Mouse (Mus musculus): ENCODE results near the gene Rhov. TPM values are rescaled to one million over a fixed set of nuclear protein-coding genes. Genes with fewer than 3 reads are reported as not detected.
A peak's percentile ranks its signal among the peaks of the same experiment; 100 is the strongest.

Rhov gene
- polyA plus RNA-seq, 1 experiment from 2014 or later: 31.9 TPM

GRCm38 (mm10) chr2:119237210-119237870, 33.7 kb downstream of the Rhov start, which contains the start of gene Spint1:
TSS of gene Spint1 (plus strand) at chr2:119237362.
- H3K4me3 ChIP-seq (ENCODE audit: low read depth, low read length): peak within 1 kb of the TSS; percentile 34
- H3K27me3 ChIP-seq (ENCODE audit: control insufficient read depth, insufficient read depth, low read length): peaks cover 45% of the 10 kb centered on the region
- no peak within 1 kb of the TSS for H3K9ac ChIP-seq (replicated peaks; ENCODE audit: low read depth, low read length)
- no peaks in the 10 kb centered on the region for H3K9me3 ChIP-seq (ENCODE audit: control insufficient read depth, low read length)
- no peaks in the 10 kb centered on the region for H3K36me3 ChIP-seq (ENCODE audit: control insufficient read depth, insufficient read depth, low read length)
- no peak within 1 kb of the TSS for H3K27ac ChIP-seq (ENCODE audit: low read depth, low read length)
- peak within 1 kb of the TSS; percentile 54 for H3K4me2 ChIP-seq (ENCODE audit: low read depth, low read length)
- no peak for ATAC-seq (ENCODE audit: low read depth)
- H3K4me1 ChIP-seq (ENCODE audit: control insufficient read depth, insufficient read depth, low read length): 0 out of 2 replicates have a peak, but pooled peaks cover 5% of the 10 kb centered on the region
- WGBS: under 1% methylated on average over 69 of the region's 73 CpGs

- Histone ChIP-seq H3K4me3 (ENCODE audit: low read depth, low read length) (peak overlapping the region; percentile 34), H3K4me2 (ENCODE audit: low read depth, low read length) (peak overlapping the region; percentile 54), H3K27ac (ENCODE audit: low read depth, low read length) (no peak overlapping the region), H3K36me3 (ENCODE audit: control insufficient read depth, insufficient read depth, low read length) (no peaks in the 10 kb centered on the region), H3K9ac (replicated peaks; ENCODE audit: low read depth, low read length) (no peak overlapping the region), H3K4me1 (ENCODE audit: control insufficient read depth, insufficient read depth, low read length) (0 out of 2 replicates have a peak, but pooled peaks cover 5% of the 10 kb centered on the region), H3K9me3 (ENCODE audit: control insufficient read depth, low read length) (no peaks in the 10 kb centered on the region), H3K27me3 (ENCODE audit: control insufficient read depth, insufficient read depth, low read length) (peaks cover 45% of the 10 kb centered on the region)
- no peak for ATAC-seq (ENCODE audit: low read depth)
- 5% methylated on average over 25 of the region's 25 CpGs for WGBS
Observed at GRCm38 (mm10) chr2:119236682-119237209, 34.3 kb downstream of the Rhov start.

- Histone ChIP-seq H3K27me3 (ENCODE audit: control insufficient read depth, insufficient read depth, low read length) (peaks cover 2% of the 10 kb centered on the region; the same call in 1 of the 2 replicates), H3K4me1 (ENCODE audit: control insufficient read depth, insufficient read depth, low read length) (no peaks in the 10 kb centered on the region), H3K9me3 (ENCODE audit: control insufficient read depth, low read length) (no peaks in the 10 kb centered on the region), H3K4me3 (ENCODE audit: low read depth, low read length) (no peak within 1 kb of the TSS), H3K36me3 (ENCODE audit: control insufficient read depth, insufficient read depth, low read length) (no peaks in the 10 kb centered on the region), H3K9ac (replicated peaks; ENCODE audit: low read depth, low read length) (no peak within 1 kb of the TSS), H3K4me2 (ENCODE audit: low read depth, low read length) (no peak within 1 kb of the TSS), H3K27ac (ENCODE audit: low read depth, low read length) (no peak within 1 kb of the TSS)
- ATAC-seq (ENCODE audit: low read depth): no peak
- WGBS: 74% methylated on average over 6 of the region's 6 CpGs
Observed at GRCm38 (mm10) chr2:119229775-119230704, 41.0 kb downstream of the Rhov start, which contains the start of gene Ppp1r14d. TSS of gene Ppp1r14d (minus strand) at chr2:119229906.

Other genes starting within 250 kb of the Rhov start
- 36.3 and 38.5 TPM in 2 replicates for gene Ccdc32, start 241.9 kb downstream of the Rhov start, polyA plus RNA-seq (2014; fragmentation: Nextera tagmentation; extraction: Ambion mirVana)
- 4.1 and 4.4 TPM in 2 replicates for gene Rpusd2, start 236.5 kb downstream of the Rhov start, polyA plus RNA-seq (2014; fragmentation: Nextera tagmentation; extraction: Ambion mirVana)
- 2.9 and 4.9 TPM in 2 replicates for gene Knl1, start 224.2 kb downstream of the Rhov start, polyA plus RNA-seq (2014; fragmentation: Nextera tagmentation; extraction: Ambion mirVana)
- gene Rad51, start 158.5 kb downstream of the Rhov start, polyA plus RNA-seq (2014; fragmentation: Nextera tagmentation; extraction: Ambion mirVana): 3.7 and 7.5 TPM in 2 replicates
- 44.6 and 46.4 TPM in 2 replicates for gene Rmdn3, start 114.2 kb downstream of the Rhov start, polyA plus RNA-seq (2014; fragmentation: Nextera tagmentation; extraction: Ambion mirVana)
- 1.6 and 1.8 TPM in 2 replicates for gene Gchfr, start 103.5 kb downstream of the Rhov start, polyA plus RNA-seq (2014; fragmentation: Nextera tagmentation; extraction: Ambion mirVana)
- gene Gm14137, start 96.8 kb downstream of the Rhov start, polyA plus RNA-seq (2014; fragmentation: Nextera tagmentation; extraction: Ambion mirVana): 0.36 and 0.78 TPM in 2 replicates
- gene Zfyve19, start 62.7 kb downstream of the Rhov start, polyA plus RNA-seq (2014; fragmentation: Nextera tagmentation; extraction: Ambion mirVana): 57.9 and 62.4 TPM in 2 replicates
- 22.5 and 24.0 TPM in 2 replicates for gene Dnajc17, start 62.5 kb downstream of the Rhov start, polyA plus RNA-seq (2014; fragmentation: Nextera tagmentation; extraction: Ambion mirVana)
- gene Ppp1r14d, start 41.4 kb downstream of the Rhov start, polyA plus RNA-seq (2014; fragmentation: Nextera tagmentation; extraction: Ambion mirVana): not detected in 2 replicates
- gene Spint1, start 33.9 kb downstream of the Rhov start, polyA plus RNA-seq (2014; fragmentation: Nextera tagmentation; extraction: Ambion mirVana): 0.61 and 0.68 TPM in 2 replicates
- gene Vps18, start 17.5 kb upstream of the Rhov start, polyA plus RNA-seq (2014; fragmentation: Nextera tagmentation; extraction: Ambion mirVana): 14.8 and 19.7 TPM in 2 replicates
- 2.1 and 2.7 TPM in 2 replicates for gene Dll4, start 54.5 kb upstream of the Rhov start, polyA plus RNA-seq (2014; fragmentation: Nextera tagmentation; extraction: Ambion mirVana)
- 6.5 and 11.2 TPM in 2 replicates for gene Chac1, start 80.0 kb upstream of the Rhov start, polyA plus RNA-seq (2014; fragmentation: Nextera tagmentation; extraction: Ambion mirVana)
- gene Ino80, start 206.4 kb upstream of the Rhov start, polyA plus RNA-seq (2014; fragmentation: Nextera tagmentation; extraction: Ambion mirVana): 5.0 and 5.9 TPM in 2 replicates

Measured in neural tube, embryonic 14.5 days (tissue).